Mouse (Mus musculus) thymus, postnatal 25 days (tissue): ENCODE measurements around the gene Abcc4.
"Not testable (repeated sequence)": the region's sequence is repeated elsewhere in the genome, so short reads cannot be mapped to it uniquely, and the experiment has no call there.

ENCODE experiments used
- DNase-seq: peaks from one replicate; pipeline ENCODE4 v3.0.0; 2022

Gene Abcc4

DNA sequence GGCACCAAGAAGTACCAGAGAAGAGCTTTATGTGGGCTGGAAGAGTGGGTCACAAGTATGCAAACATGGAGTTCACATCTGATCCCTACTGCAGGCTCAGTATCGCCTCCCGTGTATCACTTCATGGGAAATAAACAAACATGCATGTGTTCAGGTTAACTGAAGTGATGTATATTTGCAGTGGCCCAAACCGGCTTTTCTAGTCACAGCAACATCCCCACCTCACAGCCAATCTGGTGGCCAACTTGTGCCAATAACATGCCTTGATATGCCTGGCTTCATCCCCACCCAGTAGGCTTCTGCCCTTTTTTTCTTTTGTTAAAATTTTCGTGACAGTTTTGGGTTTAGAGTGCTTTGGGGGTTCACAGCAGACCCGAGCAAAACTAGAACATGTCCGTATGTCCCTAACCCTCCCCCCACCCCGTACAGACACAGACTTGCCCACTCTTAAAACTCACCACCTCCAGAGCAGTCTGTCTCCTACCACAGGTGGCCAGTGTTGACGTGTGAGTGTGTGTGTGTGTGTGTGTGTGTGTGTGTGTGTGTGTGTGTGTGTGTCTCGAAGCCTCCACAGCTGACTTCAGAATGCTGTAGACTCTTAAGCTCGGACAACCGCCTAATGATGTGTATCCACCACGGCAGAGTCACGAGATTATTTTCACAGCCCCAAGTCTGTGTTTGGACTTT lies 29.6 kb downstream of the Abcc4 start:
- DNase-seq, result no peak

DNA sequence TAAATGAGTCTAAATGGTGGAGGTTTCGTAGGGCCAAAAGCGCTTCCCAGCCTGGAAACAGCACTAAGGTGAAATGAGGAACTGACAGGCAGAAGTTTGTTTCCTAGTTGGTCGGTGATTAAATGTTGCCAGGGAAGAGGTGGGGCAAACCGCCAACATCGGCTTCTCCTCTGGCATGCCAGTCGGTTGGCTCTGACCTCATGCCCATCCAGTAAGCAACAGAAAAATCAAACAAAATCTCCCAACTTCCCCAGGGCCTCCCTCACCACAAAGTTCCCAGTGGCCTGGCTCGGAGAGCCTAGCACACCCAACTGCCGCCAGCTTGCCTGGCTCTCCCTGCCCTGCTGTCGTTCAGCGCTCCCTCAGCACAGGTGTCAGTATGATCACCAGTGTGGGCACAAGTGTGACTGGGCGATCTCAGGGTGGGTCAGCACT lies 31.3 kb downstream of the Abcc4 start:
- DNase-seq, result no peak

DNA sequence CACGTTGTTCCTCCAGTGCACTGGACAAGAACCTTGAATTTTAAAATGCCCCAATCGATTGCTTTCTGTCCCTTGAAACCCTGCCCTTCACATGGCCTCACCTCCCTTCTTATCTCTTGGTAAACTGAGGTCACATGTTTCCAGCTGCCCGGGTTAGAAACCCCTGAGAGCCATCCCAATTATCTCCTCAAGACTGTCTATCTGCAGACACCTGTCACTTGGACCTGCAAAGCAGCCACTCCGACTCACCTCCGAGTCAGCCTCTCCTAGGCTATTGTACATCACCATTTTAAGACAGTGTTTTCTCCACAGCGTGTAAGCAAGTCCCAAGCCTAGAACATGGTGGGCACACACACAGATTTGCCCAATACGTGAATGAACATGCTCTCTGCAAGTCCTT lies 31.8 kb downstream of the Abcc4 start:
- no peak for DNase-seq

DNA sequence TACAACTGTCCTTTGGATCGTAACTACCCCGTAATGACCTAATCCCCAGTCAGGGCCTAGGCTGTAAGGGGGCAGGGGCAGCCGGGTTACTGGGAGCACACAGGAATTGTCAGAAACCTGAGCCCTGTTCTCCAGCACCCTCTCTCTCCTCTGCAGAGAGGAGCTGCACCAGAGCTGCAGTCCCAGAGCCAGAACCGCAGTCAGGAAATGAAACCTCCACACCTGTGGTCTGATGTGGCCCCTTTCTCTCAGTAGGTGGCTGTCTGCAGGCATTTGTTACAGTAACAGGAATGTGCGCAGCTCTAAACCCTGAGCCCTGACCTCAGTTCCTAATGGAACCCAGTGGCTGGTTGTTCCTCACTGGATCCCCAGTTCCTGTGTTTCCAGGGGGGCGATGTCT lies 32.5 kb downstream of the Abcc4 start:
- DNase-seq, result peak; percentile 52

DNA sequence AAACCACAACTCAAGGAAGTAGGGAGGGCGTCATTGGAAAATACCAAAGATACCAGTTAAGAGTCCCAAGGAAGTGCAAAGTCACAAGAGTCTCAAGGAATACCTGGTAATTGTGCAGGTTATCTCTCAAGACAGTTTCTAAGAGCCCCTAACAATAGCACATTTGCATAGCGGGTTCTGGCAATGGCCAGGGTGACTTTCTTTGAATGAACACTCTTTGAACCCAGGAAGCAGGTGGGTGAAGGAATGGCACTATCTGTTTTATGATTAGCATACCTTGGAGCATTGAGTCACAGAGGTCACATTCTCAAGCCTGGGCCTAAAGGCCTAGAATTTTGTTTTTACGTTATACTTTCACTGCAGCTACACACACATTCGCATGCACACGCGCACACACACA lies 33.1 kb downstream of the Abcc4 start:
- DNase-seq, result not testable (repeated sequence)

DNA sequence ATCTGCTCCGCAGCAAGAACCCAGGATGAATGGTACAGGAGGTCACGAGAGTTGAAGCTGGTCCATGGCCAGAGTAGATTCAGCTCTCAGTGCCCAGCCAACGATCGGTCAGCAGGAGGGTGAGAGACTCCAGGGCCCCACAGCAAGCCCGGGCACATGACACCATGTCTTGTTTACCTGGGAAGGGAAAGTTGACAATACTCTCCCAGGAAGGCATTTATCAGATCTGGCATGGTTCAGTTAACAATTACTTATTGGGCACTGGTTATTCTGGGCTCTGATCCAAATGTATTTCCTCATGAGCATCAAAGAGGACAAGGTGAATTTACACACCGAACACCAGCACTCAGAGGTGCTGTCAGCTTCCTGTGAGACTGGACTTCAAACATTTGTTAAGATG lies 38.5 kb downstream of the Abcc4 start:
- DNase-seq, result no peak

DNA sequence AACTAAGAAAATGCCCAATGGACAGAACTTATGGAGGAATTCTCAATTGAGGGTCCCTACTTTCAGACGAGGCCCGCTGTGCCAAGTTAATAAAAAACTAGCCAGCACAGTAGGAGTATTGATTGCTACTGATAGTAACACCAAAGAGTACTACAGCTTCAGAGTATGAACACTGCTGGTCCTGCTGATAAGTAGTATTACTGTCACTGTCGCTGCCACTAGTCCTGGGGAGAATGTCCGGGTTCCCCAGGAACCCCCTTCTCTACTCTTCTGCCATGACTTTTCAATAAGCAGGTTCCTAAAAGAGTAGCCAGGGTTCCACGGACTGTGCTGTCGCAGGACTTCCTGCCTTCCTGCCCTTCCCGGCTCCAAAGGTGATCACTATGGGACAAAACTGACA lies 41.4 kb downstream of the Abcc4 start:
- DNase-seq, result no peak

DNA sequence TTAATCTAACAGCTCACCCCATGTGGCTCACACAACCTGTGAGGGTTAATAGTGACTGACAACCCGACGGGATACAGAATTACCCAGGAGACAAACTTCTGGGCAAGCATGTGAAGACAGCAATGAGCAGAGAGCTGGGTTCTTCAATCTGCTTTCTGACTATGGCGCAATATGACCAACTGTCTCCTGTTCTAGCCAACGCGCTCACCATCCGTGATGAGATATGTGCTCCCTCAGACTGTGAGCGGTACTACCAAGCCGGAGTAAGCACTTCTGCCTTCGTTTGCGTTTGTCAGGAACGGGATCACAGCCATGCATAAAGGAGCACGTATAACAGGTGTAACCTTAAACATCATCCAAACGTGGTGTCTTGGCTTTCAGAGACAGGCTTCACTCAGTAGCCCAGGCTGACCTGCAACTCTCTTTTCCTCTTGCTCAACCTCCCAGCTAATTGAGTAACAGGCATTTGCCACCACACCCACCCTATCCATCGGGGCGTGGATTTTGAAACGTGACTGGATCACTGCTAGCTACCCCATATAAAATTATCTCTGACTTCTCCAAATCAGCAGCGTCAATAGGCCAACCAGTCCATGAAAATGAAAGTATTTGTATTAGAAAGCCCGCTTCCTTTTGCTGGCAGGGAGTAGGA lies 43.3 kb downstream of the Abcc4 start:
- no peak for DNase-seq

DNA sequence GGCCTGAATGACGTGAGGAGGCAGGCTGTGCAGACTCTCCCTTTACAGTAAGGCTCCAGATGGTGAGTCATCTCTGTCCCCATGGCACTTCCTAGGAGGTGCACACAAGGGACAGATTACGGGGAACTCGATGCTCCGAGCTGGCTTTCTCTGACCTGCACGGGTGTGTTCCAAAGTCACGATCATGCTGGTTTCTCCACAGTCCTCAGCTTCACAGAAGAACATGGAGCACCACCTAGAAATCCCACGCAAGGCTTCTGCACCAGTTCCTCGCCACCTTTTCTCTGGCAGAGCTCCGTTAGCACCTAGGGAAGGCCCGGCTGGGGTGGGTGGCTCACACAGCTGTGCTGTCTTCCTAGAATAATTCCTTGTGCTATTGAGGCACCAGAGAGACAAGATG lies 43.9 kb downstream of the Abcc4 start:
- no peak for DNase-seq

DNA sequence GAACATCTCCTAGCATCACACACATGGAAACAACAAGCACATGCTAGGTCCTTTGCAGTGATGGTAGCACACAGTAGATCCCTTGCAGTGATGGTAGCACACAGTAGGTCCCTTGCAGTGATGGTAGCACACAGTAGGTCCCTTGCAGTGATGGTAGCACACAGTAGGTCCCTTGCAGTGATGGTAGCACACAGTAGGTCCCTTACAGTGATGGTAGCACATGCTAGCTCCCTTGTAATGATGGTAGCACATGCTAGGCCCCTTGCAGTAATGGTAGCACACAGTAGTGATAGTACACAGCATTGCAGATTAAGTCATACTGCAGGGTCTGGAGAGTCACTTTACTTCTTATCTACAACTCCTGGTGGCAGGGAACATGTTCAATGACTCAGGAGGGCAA lies 46.8 kb downstream of the Abcc4 start:
- DNase-seq, result no peak

DNA sequence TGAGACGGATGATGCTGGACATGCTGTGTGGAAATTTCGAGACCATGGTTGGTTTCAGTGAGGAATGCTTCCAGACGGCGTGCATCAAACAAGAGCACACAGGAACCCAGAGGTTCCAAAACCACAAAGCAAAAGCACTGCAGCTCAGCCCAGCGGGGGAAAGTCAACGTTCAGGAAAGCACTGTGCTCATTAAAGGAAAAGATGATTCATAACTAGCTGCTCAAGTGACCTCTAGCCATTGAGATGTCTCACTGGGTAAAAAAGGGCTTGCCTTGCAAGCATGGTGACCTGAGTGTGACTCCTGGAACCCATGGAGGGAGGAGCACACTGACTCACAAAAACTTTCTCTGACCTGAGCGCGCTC lies 47.7 kb downstream of the Abcc4 start:
- DNase-seq, result no peak

DNA sequence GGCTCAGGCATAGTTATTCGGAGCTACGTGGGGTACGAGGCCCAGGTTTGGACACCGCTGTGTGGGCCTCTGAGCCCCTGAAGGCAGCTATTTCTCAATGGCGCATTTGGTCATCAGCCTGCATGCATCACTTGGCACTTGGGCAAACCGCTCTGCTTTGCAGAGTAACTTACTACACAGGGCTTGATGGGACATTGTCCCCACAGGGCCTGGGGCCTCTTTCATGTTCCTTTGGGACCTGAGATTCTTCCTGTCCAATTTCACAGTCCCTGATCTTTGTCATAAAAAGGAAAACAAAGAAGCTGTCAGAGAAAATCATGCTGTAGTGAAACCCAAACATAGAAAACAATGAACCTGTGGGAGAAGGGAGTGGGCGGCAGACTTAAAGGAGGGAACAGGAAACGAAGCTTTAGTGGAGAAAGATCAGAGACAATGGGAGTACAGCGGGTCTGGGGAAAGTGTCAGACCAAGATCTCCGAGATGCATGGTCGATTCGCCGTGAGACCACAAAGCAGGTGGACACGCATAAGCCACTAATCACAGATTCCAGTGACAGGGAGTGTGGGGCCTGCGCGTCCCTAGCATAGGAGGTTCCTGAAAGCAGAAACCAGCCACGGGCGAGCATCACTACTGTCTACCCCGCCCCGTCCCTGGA lies 48.2 kb downstream of the Abcc4 start:
- no peak for DNase-seq

DNA sequence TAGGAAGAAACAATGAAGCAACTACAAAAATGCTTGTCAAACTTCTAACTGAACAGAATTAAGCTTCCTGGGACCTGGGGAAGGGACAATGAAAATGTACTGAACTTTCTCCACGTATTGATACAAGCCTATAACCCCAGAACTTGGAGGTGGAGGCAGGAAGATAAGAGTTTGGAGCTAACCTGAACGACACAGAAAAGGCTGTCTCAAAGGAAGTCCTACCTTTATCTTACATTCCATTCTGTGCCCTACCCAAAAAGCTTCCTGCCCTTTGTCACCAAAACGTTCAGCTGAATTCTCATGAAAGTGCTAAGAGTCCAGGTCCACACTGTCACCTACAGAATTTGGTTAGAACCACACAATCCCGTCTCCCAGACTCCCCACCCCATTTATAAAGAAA lies 48.8 kb downstream of the Abcc4 start:
- no peak for DNase-seq

DNA sequence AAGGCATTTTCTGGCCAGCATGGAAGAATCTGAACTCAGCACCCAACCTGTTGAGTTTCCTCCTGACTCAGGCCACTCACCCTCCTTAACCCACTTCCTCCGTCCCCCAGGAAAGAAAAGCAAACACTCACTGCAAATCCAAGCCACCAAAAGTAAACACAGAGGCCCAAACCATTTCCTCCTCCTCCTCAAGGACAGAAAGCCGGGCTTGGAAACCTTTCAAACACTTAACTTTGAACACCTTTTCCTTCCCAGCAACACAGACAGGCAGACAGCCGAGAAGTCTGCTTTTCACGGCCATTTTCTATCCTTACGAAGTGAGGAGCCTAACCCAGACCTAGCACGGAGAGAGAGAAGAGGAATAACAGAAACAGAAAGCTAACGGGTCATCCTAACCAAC lies 50.0 kb downstream of the Abcc4 start:
- DNase-seq, result no peak

DNA sequence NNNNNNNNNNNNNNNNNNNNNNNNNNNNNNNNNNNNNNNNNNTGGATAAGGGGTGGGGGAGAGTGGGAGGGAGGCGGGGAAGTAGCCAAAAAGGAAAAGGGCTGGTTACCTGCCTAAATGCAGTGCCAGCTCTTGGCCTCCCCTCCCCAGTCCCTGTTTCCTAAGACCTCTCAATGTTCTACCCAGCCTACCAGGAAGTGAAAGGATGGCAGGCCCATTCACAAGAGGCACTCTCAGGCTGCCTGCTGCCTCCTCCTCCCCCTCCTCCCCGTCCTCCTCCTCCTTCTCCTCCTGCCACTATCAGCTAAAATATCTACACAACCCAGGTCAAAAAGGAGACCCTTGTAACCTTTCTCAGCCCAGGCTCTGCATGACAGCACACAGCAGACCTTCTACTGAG lies 51.1 kb downstream of the Abcc4 start:
- no peak for DNase-seq

DNA sequence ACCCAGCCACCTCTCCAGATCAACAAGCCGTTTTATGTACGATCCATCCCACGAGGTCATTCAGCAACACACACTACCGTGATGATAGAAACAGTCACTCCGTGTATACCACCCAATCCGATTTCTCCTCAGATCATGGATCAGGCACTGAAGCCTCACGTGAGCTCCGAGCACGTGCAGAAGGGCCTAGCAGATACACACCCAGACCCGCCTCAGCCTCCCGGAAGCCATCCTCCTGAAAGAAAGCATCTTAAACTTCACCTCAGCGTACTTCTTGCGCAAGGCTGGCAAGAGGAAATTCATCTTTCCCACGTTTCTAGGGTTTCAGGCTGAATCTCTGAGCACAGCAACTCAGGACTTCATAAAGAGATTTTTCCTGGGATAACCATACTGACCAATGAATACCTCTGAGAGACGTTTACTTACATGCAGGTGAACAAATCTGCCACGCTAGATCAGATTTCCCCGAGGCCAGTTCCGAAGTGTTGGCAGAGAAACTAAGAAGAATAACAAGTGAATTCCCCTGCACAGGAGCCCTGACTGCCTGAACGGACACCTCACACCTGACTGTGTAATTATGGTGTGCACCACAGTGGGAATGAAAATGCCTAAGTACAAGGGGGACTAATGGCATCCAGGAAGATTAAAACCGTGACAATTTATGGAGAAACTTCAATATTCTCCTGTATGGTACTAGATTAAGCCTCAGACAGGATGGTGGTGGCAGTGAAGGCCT lies 54.1 kb downstream of the Abcc4 start:
- no peak for DNase-seq

DNA sequence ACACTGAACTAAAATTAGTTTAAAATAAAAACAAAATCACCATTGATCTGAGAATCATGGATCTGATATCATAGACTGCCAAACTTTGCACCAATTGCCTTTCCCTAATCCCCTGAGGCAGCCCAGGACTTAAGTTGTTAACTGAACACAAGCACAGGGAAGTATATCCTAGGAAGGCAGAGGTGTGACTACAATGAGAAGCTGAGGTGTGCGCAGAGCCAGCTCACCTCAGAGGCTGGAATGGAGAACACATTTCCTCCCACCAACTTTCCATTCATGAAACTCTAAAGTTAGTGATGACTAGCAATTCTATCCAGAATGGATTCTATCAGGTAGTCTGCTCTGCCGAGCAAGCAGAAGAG lies 56.1 kb downstream of the Abcc4 start:
- DNase-seq, result no peak

DNA sequence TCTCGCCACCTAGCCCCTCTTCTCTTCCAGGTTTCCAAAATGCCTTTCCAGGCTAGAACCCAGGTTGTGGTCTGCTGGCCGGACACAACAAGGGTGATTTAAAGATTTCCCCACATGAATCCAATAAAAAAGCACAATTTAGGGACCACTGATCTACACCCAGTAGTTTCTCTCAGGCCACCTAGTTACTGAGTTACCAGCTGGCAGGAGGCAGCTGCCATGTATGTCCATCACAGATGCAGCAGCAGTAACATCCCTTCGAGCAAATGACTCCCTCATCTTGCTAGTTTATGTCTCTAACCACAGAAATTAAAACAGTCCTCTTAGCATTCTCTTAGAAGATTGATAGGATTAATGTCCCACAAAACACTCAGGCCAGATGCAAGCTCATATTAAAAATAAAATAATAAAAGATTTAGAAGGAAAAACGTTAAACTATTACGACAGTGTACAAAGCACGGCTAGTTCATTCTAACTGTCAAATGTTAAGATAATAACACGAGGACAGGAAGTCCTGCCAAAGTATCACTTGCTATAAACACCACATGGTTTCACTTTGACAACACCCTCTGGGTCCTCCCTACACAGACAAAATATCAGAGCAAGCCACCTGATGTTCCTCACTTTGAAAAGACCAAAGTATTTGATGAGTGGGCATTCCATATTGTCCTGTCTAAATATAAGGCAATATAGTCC lies 56.7 kb downstream of the Abcc4 start:
- no peak for DNase-seq

DNA sequence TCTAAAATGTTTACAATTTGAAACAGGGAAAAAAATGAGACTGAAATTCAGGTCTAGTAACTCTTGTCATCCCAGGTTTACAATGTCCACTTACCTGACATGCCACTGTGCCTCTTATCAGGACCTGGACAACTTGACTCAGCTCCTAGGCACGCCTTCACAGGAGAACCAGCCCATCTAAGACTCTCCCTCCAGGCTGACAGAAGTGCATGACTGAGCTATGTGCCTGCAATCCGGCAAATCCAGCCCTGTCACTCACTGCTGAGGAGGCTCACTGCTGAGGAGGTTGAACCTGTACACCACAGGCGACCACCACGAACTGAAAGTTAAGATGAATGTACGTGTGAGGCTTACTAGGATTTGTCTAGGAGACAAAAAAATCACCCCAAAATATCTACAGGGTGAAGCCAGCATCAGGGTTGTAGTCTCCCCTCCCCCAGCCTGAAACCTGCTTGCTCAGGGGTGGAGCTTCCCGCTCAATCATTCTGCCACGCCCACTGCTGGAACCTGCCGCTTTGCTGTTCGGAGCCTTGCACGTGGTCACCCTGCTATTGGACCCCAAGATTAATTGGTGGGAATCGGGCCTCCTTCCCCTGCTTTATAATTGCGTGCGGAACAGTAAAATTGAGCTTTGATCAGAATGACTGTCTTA lies 63.0 kb downstream of the Abcc4 start:
- DNase-seq, result not testable (repeated sequence)

DNA sequence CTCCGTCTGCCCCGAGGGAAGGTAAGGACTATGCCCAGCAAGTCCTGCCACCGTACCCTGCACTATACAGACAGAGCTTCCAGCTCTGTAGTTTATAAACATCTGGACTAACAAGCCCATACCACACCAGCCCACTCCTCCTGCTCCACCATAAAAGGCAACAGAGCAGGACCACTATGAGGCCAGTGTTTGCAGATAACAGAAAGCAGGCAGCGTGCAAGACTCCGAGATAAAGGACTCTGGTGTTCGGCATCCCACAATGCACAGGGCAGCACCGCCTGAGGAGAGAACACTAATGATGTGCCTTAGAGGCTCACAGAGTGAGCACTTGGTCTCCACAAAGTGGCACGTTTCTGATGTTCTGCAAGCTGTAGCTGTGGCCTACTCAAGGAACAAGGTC lies 63.9 kb downstream of the Abcc4 start:
- DNase-seq, result no peak

DNA sequence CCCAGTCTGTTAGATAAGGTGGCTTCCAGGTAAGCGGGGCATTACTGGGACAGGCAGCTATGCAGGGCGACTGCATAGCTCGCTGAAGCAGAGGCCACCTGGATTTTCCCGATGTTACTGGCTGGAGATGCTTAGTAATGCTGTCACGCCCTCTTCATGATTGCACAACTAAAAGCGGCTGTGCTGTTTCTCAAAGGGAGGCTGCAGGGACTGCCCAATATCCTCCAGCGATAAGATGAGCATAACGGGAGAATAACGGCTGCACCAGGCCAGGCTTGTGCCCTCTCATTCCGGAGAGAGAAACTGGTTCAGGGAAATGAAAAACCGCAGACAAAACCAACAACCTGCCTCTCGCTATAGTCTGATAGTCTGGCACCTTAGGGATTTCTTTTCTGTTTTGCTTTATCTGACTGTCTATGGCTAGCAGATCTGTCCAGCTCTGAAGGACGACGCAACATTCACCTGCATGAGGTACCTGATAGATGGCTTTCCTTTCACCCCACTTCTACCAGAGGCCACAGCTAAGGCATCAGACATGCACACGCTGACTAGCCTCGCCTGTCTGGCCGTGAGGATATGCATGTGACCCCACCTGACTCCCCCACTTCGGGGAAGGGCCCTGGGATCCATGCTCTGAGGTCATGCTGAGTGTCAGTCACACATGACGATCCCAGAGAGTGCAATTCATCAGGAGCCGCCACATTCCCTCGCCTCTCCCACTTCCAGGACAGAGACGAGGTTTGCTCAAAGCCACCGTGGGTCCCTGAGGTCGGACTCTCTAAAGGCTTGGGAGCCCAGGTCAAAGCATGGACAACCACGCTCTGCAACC lies 67.4 kb downstream of the Abcc4 start:
- DNase-seq, result no peak
